Mouse (Mus musculus): Measurements from ENCODE around the gene Rock2.

- TF ChIP-seq CTCF (conservative IDR thresholded peaks at IDR 0.05; ENCODE audit: insufficient read depth, insufficient read length, low read depth, low read length) (no peak), POLR2A (IDR thresholded peaks at IDR 0.05; ENCODE audit: low read depth, low read length) (no peak)
Measured at GRCm38 (mm10) chr12:16900625-16901222, 6.0 kb downstream of the Rock2 start.
